In the genomic region with DNA sequence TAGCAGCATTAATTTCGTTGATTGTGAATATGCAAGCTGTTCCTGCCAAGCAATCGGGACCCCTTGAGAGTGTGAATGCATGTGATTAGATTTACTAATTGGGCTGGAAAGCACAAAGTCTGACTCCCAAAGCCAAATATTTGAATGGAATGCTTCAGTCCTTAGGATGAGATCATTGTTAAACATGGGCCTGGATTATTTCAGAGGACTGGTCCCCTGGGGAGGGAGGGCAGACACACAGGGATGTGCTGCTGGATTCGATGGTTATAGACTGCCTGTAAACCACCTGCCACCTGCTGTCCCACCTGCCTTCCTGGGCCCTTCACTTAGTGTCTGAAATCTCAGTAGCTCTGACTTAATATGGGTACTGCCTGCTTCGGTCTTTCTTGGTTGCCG, we compare ENCODE assay signal across 11 mouse cellular contexts.
DNase-seq lines count a peak whose midpoint lies in the region; ATAC-seq and TF ChIP-seq lines count a peak whose summit lies in the region.
"Had no signal": no experiment of that assay in that cellular context is flagged by ENCODE, and none has a peak within 500 bp of the region (broad histone marks: within the 10 kb centered on the region; RNA-seq: fewer than 3 reads in every experiment).

No protein-coding gene starts in this region.

- DNase-seq in gastrocnemius, adult 2 months, result peak; percentile 27
- no peak for DNase-seq in gastrocnemius, postnatal 10 days
- peak; percentile 14 for DNase-seq in right cerebral cortex, postnatal 4 days
- no peak for DNase-seq in right cerebral cortex, adult 18-20 months
- DNase-seq in spleen, postnatal 36 days (ENCODE audit: low spot score in 2 of 2), result no peak
- no peak for DNase-seq in lung, postnatal 10 days
- DNase-seq in cerebellum, postnatal 36 days, result no peak
- DNase-seq: kidney, adult 11 months had no signal

- no peak overlapping the region for H3K27ac ChIP-seq in gastrocnemius, adult 2 months
- peak overlapping the region; percentile 64 for H3K27ac ChIP-seq in hindbrain, embryonic 16.5 days (ENCODE audit: low read depth, low read length)
- H3K27ac ChIP-seq: limb, embryonic 12.5 days had no signal

- no peak for TF ChIP-seq CTCF in gastrocnemius, adult 2 months (IDR thresholded peaks at IDR 0.05)

- H3K4me3 ChIP-seq in gastrocnemius, adult 2 months, result no peak overlapping the region
- no peak overlapping the region for H3K4me3 ChIP-seq in hindbrain, embryonic 16.5 days (ENCODE audit: low read length)
- H3K4me3 ChIP-seq: limb, embryonic 12.5 days had no signal

- WGBS in hindbrain, embryonic 16.5 days, result 13% methylated on average over 5 of the region's 5 CpGs

- no peaks in the 10 kb centered on the region for H3K27me3 ChIP-seq in hindbrain, embryonic 16.5 days (replicated peaks; ENCODE audit: control insufficient read depth, insufficient read depth, low read length)
- H3K27me3 ChIP-seq: limb, embryonic 12.5 days had no signal

- no peak overlapping the region for H3K9ac ChIP-seq in hindbrain, embryonic 16.5 days (ENCODE audit: low read depth, low read length)
- H3K9ac ChIP-seq: limb, embryonic 12.5 days had no signal

- H3K9me3 ChIP-seq in hindbrain, embryonic 16.5 days (ENCODE audit: control insufficient read depth, low read length), result no peaks in the 10 kb centered on the region
- H3K9me3 ChIP-seq: limb, embryonic 12.5 days had no signal

- peak; percentile 79 for ATAC-seq in hindbrain, embryonic 16.5 days
- ATAC-seq: lung, postnatal 0 days had no signal

- no peak overlapping the region for H3K4me2 ChIP-seq in hindbrain, embryonic 16.5 days (ENCODE audit: low read length)
- H3K4me2 ChIP-seq: limb, embryonic 12.5 days had no signal

- peaks cover 10% of the 10 kb centered on the region for H3K4me1 ChIP-seq in hindbrain, embryonic 16.5 days (ENCODE audit: control insufficient read depth, insufficient read depth, low read depth, low read length)
- H3K4me1 ChIP-seq: limb, embryonic 12.5 days had no signal

- H3K36me3 ChIP-seq in hindbrain, embryonic 16.5 days (ENCODE audit: control insufficient read depth, insufficient read depth, low read length), result no peaks in the 10 kb centered on the region
- H3K36me3 ChIP-seq: limb, embryonic 12.5 days had no signal

- intact Hi-C loops in gastrocnemius, adult 2 months (cut with DNase I), result no loop called here

Comparison
In these comparisons a context has a peak if more than half of its experiments do, and no peak if none do; other contexts are left out.
1. DNase-seq: peak in gastrocnemius, adult 2 months (single experiment) and right cerebral cortex, postnatal 4 days (single experiment); none in gastrocnemius, postnatal 10 days (single experiment), right cerebral cortex, adult 18-20 months (single experiment), spleen, postnatal 36 days (0 of 2), lung, postnatal 10 days (single experiment) and cerebellum, postnatal 36 days (0 of 2).